Mouse (Mus musculus) megakaryocyte, embryonic 14.5 days (primary cell): Measurements from ENCODE around the gene Pcdh7. TPM values are rescaled to one million over a fixed set of nuclear protein-coding genes. Genes with fewer than 3 reads are reported as not detected.
"Not testable (repeated sequence)": the region's sequence is repeated elsewhere in the genome, so short reads cannot be mapped to it uniquely, and the experiment has no call there.

ENCODE experiments used
- H3K27me3 ChIP-seq: replicated peaks from 2 replicates; pipeline ENCODE3; 2012; ENCODE audit warnings: inconsistent platforms
- H3K36me3 ChIP-seq: replicated peaks from 2 replicates; pipeline ENCODE3; 2012; ENCODE audit warnings: low read length, inconsistent platforms, mixed read lengths
- H3K4me1 ChIP-seq: 2 replicates; pipeline ENCODE4 v1.6.1; 2012; ENCODE audit warnings: inconsistent platforms
- H3K4me3 ChIP-seq: replicated peaks from 2 replicates; pipeline ENCODE3; 2012; ENCODE audit warnings: moderate library complexity, mild to moderate bottlenecking, inconsistent platforms
- H3K9me3 ChIP-seq: 2 replicates; pipeline ENCODE4 v1.6.1; 2012; ENCODE audit warnings: inconsistent platforms
- FLI1 ChIP-seq: IDR thresholded peaks from 2 replicates; pipeline ENCODE4 v1.6.1; 2012; ENCODE audit warnings: low read length, inconsistent platforms, mixed read lengths
- GATA1 ChIP-seq: IDR thresholded peaks from 3 replicates; pipeline ENCODE4 v1.6.1; 2012; ENCODE audit warnings: mixed read lengths, low read length, inconsistent platforms, borderline replicate concordance
- polyA plus RNA-seq: library from polyadenylated mRNA; stranded (reverse); fragments of >175 nt; gene quantifications from 2 replicates; pipeline ENCODE4 v1.2.3, GENCODE M21; 2012; ENCODE audit warnings: low replicate concordance; ENCODE audit not compliant: insufficient read depth

Gene Pcdh7
- 4.7 and 4.8 TPM in 2 replicates for polyA plus RNA-seq

DNA sequence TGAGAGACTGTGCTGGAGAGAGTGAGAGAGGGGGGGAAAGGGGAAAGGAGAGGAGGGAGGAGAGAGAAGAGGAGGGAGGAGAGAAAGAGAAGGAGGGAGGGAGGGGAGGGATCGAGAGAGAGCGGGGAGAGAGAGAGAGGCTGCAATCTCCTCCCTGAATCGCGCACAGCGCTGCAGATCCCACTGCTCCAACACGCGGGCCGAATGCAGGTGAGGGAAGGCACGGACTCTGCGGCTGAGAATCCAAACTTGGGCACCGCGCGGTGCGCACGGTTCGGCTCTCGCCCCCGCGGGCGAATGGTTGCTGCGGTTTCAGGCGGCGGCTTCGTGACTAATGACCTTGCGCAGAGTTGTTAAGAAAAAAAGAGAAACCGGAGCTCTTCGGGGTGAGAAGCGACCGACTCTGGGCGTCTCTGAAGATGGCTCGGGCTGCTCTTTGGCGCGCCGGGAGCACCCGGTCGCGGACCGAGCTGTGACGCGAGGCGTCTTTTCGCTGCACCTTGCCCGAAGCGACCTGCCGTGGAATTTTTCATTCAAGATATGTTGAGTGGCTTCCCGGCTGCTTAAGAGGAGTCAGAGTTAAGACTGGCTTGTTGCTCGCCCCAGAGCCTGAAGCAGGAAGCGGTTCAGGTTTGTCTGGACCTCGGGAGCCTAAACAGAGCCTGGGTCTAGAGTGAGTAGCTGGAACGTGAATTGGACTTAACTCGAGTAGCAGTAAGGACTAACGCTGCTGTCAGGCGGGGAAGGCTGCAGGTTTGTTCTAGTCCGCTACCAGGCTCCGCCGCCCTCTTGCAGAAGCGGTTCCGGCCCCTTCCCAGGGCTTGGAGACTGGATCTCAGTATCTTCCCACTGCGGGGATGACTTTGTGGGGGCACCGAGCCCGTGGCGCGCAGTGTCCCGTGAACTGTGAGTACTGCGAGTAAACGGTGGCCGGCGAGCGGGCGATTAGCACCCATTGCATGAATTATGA is at the start of gene Pcdh7:
TSS of gene Pcdh7 (plus strand) at position 62 of the 970 bp plus-strand sequence.
- Histone ChIP-seq H3K4me1 (peaks cover 45% of the 10 kb centered on the region), H3K4me3 (peak within 1 kb of the TSS; percentile 100)

GRCm38 (mm10) chr5:57676970-57677369 is 40.8 kb upstream of the Pcdh7 start:
- H3K4me1 ChIP-seq, H3K27me3 ChIP-seq, H3K9me3 ChIP-seq, H3K36me3 ChIP-seq, H3K4me3 ChIP-seq: not testable (repeated sequence)

More for the DNA sequence above, at the start of gene Pcdh7:
- no peak for TF ChIP-seq GATA1
- TF ChIP-seq FLI1: no peak
- Histone ChIP-seq H3K36me3 (peaks cover 23% of the 10 kb centered on the region), H3K9me3 (no peaks in the 10 kb centered on the region), H3K27me3 (no peaks in the 10 kb centered on the region)

DNA sequence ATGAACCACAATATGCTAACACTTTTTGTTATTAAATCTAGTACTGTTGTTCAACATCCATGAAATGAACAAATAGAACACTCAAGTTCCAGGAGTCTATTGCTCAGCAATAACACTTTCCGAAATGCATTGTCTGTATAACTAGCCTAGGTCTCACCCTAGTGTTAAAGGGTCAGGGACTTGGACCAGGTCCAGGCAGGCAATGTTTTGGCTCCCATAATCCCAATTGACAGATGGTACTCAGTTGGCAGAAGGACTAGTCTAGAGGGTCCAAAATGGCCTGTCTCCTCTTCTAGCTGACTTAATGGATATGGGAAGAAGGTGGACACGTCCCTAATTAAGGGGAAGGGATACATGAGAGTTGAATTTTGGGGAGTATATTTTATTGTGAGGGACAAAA is 9.4 kb upstream of the Pcdh7 start:
- H3K27me3 ChIP-seq: no peaks in the 10 kb centered on the region
- H3K36me3 ChIP-seq: no peaks in the 10 kb centered on the region
- H3K4me3 ChIP-seq: no peak overlapping the region
- TF ChIP-seq GATA1: no peak
- no peak for TF ChIP-seq FLI1
- no peaks in the 10 kb centered on the region for H3K9me3 ChIP-seq
- no peaks in the 10 kb centered on the region; the same call in 1 of the 2 replicates for H3K4me1 ChIP-seq

GRCm38 (mm10) chr5:57713980-57714379 is 3.8 kb upstream of the Pcdh7 start:
- TF ChIP-seq FLI1 (no peak), GATA1 (no peak)
- Histone ChIP-seq H3K4me1 (peaks cover 8% of the 10 kb centered on the region), H3K4me3 (peak overlapping the region; percentile 100), H3K9me3 (no peaks in the 10 kb centered on the region), H3K27me3 (no peaks in the 10 kb centered on the region), H3K36me3 (no peaks in the 10 kb centered on the region)

DNA sequence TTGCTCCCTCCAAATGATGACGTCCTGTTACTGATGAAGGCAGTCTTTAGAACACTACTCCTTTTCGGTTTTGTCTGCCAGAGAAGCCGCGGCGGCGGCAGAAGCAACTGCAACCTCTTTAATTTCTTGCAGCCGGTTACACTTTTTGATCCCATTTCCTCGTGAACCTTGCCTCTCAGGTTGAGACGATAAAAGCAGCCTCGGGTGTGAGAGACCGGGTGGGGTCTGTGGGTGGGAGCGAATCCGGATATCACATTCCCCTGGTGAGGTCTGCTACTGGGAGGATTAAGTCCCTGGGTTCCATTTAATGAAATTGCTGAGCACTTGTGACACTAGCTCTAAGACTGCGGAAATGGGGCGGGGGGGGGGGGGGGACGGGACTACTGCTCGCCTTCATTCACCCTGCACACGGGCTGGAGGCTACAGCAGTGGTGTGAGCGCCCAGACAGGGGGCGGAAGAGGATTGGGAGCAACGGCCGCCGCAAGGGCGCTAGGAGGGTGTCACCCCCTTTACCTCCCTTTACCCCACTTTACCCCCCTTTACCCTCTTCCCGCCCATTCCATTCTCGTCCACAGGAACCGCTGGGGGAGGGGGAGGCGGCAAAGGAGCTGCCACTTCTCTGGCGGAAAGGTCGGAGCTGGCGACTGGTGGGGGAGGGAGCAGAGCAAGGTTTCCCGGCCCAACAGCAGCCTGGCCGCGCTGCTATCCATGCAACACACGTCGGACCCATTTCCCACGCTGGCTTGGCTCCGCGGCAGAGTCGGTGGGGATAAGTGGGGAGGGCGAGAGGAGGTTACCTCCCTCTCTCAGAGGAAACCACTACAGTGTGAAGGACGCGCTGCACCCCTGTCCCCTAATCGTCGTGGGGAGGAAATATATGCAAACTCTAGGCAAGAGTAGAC is 2.9 kb upstream of the Pcdh7 start:
- peaks cover 1% of the 10 kb centered on the region for H3K36me3 ChIP-seq
- H3K9me3 ChIP-seq: no peaks in the 10 kb centered on the region
- no peak for TF ChIP-seq GATA1
- TF ChIP-seq FLI1: no peak; the same call in 1 of the 2 replicates
- H3K27me3 ChIP-seq: no peaks in the 10 kb centered on the region
- peaks cover 17% of the 10 kb centered on the region for H3K4me1 ChIP-seq
- peak overlapping the region; percentile 100 for H3K4me3 ChIP-seq

DNA sequence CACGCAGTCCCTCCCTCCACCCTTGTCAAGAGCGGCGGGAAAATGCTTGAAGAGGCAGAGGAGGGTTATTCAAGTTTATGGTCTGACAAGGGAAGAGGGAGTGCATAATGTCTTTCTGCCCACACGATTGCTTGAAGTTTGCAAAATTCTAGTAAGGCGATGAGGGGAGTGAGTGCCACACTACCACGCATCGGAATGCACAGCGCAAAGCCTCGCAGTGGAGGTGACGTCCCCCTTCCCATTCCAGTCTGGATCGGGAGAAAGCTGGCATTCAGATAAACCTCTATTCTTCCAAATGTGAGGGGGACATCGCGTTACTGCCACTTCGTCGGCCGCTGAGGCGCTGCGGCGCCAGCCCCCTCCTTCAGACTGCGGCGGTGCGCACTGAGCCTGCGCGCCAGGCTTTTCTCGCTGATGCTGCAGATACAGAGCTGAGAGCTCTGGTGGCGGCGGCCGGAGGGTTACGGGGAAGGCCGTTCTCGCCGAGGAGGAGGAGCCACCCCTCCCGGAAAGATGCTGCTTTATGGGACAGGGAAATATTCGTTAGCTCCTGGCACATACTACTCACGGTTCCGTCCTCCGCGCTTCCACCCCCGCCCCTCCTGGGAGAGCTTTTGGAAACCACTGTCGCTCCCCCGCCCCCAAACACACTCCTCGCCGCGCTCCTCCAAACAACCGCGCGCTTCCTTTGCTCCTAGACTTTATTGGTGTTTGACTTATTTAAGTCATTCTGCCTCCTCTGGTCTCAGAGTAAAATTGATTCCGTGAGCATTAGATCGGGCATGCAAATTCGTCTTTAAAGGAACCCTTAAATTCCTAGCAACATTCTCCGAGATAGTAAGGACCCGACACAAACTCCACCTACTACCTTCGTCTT is 2.0 kb upstream of the Pcdh7 start:
- Histone ChIP-seq H3K9me3 (no peaks in the 10 kb centered on the region), H3K4me3 (peak overlapping the region; percentile 100), H3K4me1 (peaks cover 26% of the 10 kb centered on the region), H3K36me3 (peaks cover 10% of the 10 kb centered on the region), H3K27me3 (no peaks in the 10 kb centered on the region)
- TF ChIP-seq FLI1: no peak

DNA sequence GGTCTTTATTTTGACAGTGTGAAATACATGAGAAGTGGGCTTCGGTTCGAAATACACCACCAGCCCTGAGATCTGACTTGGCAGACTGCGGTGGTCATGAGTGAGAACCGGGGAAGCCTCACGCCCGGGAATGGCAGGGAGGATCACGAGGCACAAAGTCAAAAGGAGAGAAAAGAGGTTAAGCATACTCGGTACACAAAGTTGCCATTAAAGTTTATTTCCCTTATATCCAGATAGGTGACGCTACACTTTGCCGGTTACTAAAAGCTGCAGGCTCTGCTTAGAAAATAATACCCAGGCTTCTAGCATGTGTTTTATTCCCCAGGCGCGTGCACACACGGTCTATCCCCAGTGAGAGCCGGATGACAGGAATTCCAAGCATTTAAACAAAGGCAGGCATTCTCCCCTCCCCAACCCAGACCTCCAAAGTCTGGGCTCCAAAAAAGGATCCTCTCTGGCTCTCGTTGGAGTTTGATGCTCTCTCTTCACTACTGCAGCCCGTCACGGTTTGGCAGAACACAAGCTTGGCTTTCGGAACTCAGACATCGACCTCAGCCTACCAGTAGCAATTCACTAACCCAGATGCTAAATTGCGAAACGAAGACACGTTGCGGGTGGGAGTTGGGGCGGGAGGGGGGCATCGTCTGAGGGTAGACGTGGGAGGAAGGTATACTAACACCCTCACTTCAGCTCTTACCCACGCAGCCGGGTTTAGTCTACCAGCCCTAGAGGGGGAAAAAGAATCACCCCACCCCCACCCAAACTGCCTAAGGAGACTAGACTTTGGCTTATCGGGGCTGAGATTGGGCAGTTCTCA is 1.1 kb upstream of the Pcdh7 start:
- Histone ChIP-seq H3K4me1 (peaks cover 35% of the 10 kb centered on the region), H3K4me3 (peak overlapping the region; percentile 100), H3K9me3 (no peaks in the 10 kb centered on the region), H3K36me3 (peaks cover 18% of the 10 kb centered on the region), H3K27me3 (no peaks in the 10 kb centered on the region)
- no peak for TF ChIP-seq GATA1
- no peak for TF ChIP-seq FLI1

GRCm38 (mm10) chr5:57717238-57717905 is 395 bp upstream of the Pcdh7 start:
- no peaks in the 10 kb centered on the region for H3K27me3 ChIP-seq
- no peaks in the 10 kb centered on the region for H3K9me3 ChIP-seq
- TF ChIP-seq FLI1: no peak
- H3K4me3 ChIP-seq: peak overlapping the region; percentile 100
- peaks cover 23% of the 10 kb centered on the region for H3K36me3 ChIP-seq
- peaks cover 42% of the 10 kb centered on the region for H3K4me1 ChIP-seq
